Mouse (Mus musculus) ES-E14 (cell line): ENCODE results near the gene Fkbp5. TPM values are rescaled to one million over a fixed set of nuclear protein-coding genes. Genes with fewer than 3 reads are reported as not detected.

ENCODE experiments used
- DNase-seq: peaks from one replicate; pipeline ENCODE4 v3.0.0-alpha.2; 2013; ENCODE audit warnings: low read depth, low spot score
- H3K27ac ChIP-seq: 2 replicates; pipeline ENCODE4 v1.5.1; 2012; ENCODE audit warnings: low read depth, mild to moderate bottlenecking, low read length, moderate library complexity, mixed read lengths; ENCODE audit not compliant: poor library complexity, insufficient read depth, severe bottlenecking
- H3K36me3 ChIP-seq: 2 replicates; pipeline ENCODE4 v1.6.1; 2012; ENCODE audit warnings: mild to moderate bottlenecking, low read length, moderate library complexity, mixed read lengths; ENCODE audit not compliant: control insufficient read depth, poor library complexity, insufficient read depth, severe bottlenecking
- H3K4me1 ChIP-seq, 2 experiments: fragments of 150-350 bp in 1 of 2; sonication (generic) in 1 of 2; 2 replicates each; pipeline ENCODE4 v1.6.1; 2012; ENCODE audit warnings: low read length in 2 of 2, mild to moderate bottlenecking in 1 of 2, mixed read lengths in 1 of 2; ENCODE audit not compliant: control insufficient read depth in 2 of 2, insufficient read depth in 2 of 2, poor library complexity in 1 of 2
- H3K4me3 ChIP-seq, 2 experiments: fragments of 150-350 bp in 1 of 2; sonication (generic) in 1 of 2; 2 replicates each; pipeline ENCODE4 v1.5.1; 2012; ENCODE audit warnings: low read length in 2 of 2, low read depth in 1 of 2, mild to moderate bottlenecking in 1 of 2, mixed read lengths in 1 of 2; ENCODE audit not compliant: insufficient read depth in 1 of 2, poor library complexity in 1 of 2, severe bottlenecking in 1 of 2
- H3K9ac ChIP-seq: 2 replicates; pipeline ENCODE4 v1.6.1; 2012; ENCODE audit warnings: low read depth, mild to moderate bottlenecking, low read length, mixed read lengths; ENCODE audit not compliant: poor library complexity, insufficient read depth, severe bottlenecking
- H3K9me3 ChIP-seq: fragments of 150-350 bp; sonication (generic); 2 replicates; pipeline ENCODE4 v1.6.1; 2012; ENCODE audit warnings: low read depth, mild to moderate bottlenecking, low read length; ENCODE audit not compliant: control insufficient read depth, insufficient read depth
- CHD2 ChIP-seq: IDR thresholded peaks from 2 replicates; pipeline ENCODE4 v1.6.1; 2014; ENCODE audit warnings: mild to moderate bottlenecking, low read depth, low read length, inconsistent platforms
- HCFC1 ChIP-seq: IDR thresholded peaks from 2 replicates; pipeline ENCODE4 v1.6.1; 2012; ENCODE audit warnings: low read length, inconsistent platforms, borderline replicate concordance; ENCODE audit not compliant: insufficient read depth
- MAFK ChIP-seq: IDR thresholded peaks from 2 replicates; pipeline ENCODE4 v1.6.1; 2014; ENCODE audit warnings: mild to moderate bottlenecking, low read depth, low read length, inconsistent platforms; ENCODE audit not compliant: insufficient read depth
- ZC3H11A ChIP-seq: IDR thresholded peaks from 2 replicates; pipeline ENCODE4 v1.6.1; 2012; ENCODE audit warnings: low read depth, mild to moderate bottlenecking, inconsistent platforms, low read length, borderline replicate concordance
- ZNF384 ChIP-seq: IDR thresholded peaks from 2 replicates; pipeline ENCODE4 v1.6.1; 2012; ENCODE audit warnings: low read depth, low read length, inconsistent platforms
- in situ Hi-C, 2 experiments: fragments of 600-800 bp; cut with MboI; formaldehyde crosslinking; loops; one replicate each; pipeline ENCODE4 v1.15.1; 2025; ENCODE audit warnings: low sequenced_read_pairs in 2 of 2, inconsistent platforms in 1 of 2; ENCODE audit not compliant: unreplicated experiment in 2 of 2
- total RNA-seq: library from RNA; depleted of rRNA; stranded (reverse); fragments of 300-350 nt; gene quantifications from 2 replicates; pipeline ENCODE4 v1.2.3, GENCODE M21; 2012

The Fkbp5 gene
- total RNA-seq, 1 experiment = 43.6 TPM

GRCm38 (mm10) chr17:28470876-28471275, 46.5 kb downstream of the Fkbp5 start:
- H3K27ac ChIP-seq = no peak overlapping the region
- TF ChIP-seq HCFC1 (no peak), CHD2 (no peak), MAFK (no peak), ZNF384 (no peak), ZC3H11A (no peak)
- peaks cover 2 to 8% of the 10 kb centered on the region in 2 experiments; a peak in 2 of 4 replicates for H3K4me1 ChIP-seq
- no peak overlapping the region for H3K4me3 ChIP-seq
- peaks cover 9% of the 10 kb centered on the region; the same call in 1 of the 2 replicates for H3K36me3 ChIP-seq
- H3K9ac ChIP-seq = no peak overlapping the region
- in situ Hi-C loops = no loop called here
- H3K9me3 ChIP-seq = no peaks in the 10 kb centered on the region
- DNase-seq = no peak

GRCm38 (mm10) chr17:28467749-28468148, 49.6 kb downstream of the Fkbp5 start:
- in situ Hi-C loops = no loop called here
- Histone ChIP-seq H3K36me3 (peaks cover 9% of the 10 kb centered on the region; the same call in 1 of the 2 replicates), H3K27ac (no peak overlapping the region), H3K9me3 (no peaks in the 10 kb centered on the region), H3K4me1 (peaks cover 4 to 12% of the 10 kb centered on the region in 2 experiments; a peak in 3 of 4 replicates), H3K9ac (no peak overlapping the region), H3K4me3 (no peak overlapping the region)
- TF ChIP-seq ZC3H11A (no peak), CHD2 (no peak), ZNF384 (no peak), HCFC1 (no peak), MAFK (no peak)
- DNase-seq = no peak

GRCm38 (mm10) chr17:28465968-28466367, 51.4 kb downstream of the Fkbp5 start:
- no peak for DNase-seq
- no peaks in the 10 kb centered on the region for H3K9me3 ChIP-seq
- no peak for TF ChIP-seq HCFC1
- no peak for TF ChIP-seq CHD2
- TF ChIP-seq ZC3H11A = no peak
- no peak overlapping the region for H3K27ac ChIP-seq
- H3K36me3 ChIP-seq = 0 out of 2 replicates have a peak, but pooled peaks cover 2% of the 10 kb centered on the region
- no peak overlapping the region for H3K9ac ChIP-seq
- in situ Hi-C loops = no loop called here
- H3K4me1 ChIP-seq = peaks cover 4 to 5% of the 10 kb centered on the region in 2 experiments; a peak in 2 of 4 replicates
- no peak overlapping the region for H3K4me3 ChIP-seq

- Histone ChIP-seq H3K9me3 (no peaks in the 10 kb centered on the region), H3K27ac (no peak overlapping the region), H3K36me3 (no peaks in the 10 kb centered on the region), H3K4me1 (peaks cover 4% of the 10 kb centered on the region in 2 experiments; a peak in 2 of 4 replicates), H3K4me3 (no peak overlapping the region), H3K9ac (no peak overlapping the region)
- no peak for DNase-seq
- no peak for TF ChIP-seq MAFK
- TF ChIP-seq ZNF384 = no peak
- TF ChIP-seq CHD2 = no peak
- no peak for TF ChIP-seq HCFC1
- no peak for TF ChIP-seq ZC3H11A
- in situ Hi-C loops = no loop called here
These were observed 53.5 kb downstream of the Fkbp5 start for GRCm38 (mm10) chr17:28463701-28464443.
